Mouse (Mus musculus): ENCODE measurements around the gene Elovl6. TPM values are rescaled to one million over a fixed set of nuclear protein-coding genes. Genes with fewer than 3 reads are reported as not detected.

The Elovl6 gene
- polyA plus RNA-seq, 1 experiment from 2014 or later, result 37.6 TPM

DNA sequence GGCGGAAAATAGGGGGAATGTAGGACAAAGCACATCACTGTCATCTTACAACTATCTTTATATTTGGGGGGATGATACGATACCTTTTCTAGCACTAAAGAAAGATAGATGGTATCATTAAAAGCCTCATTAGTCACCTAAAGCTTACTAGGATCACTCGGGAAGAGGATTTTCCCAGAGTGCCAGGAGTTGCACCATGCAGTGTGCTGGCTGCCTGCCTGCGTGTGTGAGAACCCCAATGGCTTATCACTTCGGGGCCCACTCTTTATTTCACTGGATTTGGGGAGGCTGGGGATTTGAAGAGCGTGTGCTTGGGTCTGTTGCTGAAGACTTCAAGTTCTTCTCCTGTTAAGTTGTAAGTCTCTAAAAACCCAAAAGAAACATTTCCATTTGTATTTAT is 73.8 kb downstream of the Elovl6 start:
- H3K27me3 ChIP-seq (ENCODE audit: control insufficient read depth, insufficient read depth, low read length), result no peaks in the 10 kb centered on the region
- no peak for ATAC-seq (ENCODE audit: insufficient number of reproducible peaks, insufficient read depth, low FRiP score, low read depth)
- H3K9ac ChIP-seq (replicated peaks; ENCODE audit: low read depth, low read length), result no peak overlapping the region
- 0 out of 2 replicates have a peak, but pooled peaks cover 2% of the 10 kb centered on the region for H3K36me3 ChIP-seq (ENCODE audit: control insufficient read depth, insufficient read depth, low read length)
- H3K4me2 ChIP-seq (replicated peaks; ENCODE audit: low read depth, low read length), result no peak overlapping the region
- H3K9me3 ChIP-seq (ENCODE audit: control insufficient read depth, low read depth, low read length), result no peaks in the 10 kb centered on the region
- peaks cover 4% of the 10 kb centered on the region; the same call in 1 of the 2 replicates for H3K4me1 ChIP-seq (ENCODE audit: control insufficient read depth, insufficient read depth, low read length)
- H3K4me3 ChIP-seq (ENCODE audit: low read depth, low read length), result no peak overlapping the region
- peak overlapping the region; percentile 80 for H3K27ac ChIP-seq (ENCODE audit: low read length)
- 59% methylated on average over 6 of the region's 6 CpGs for WGBS

DNA sequence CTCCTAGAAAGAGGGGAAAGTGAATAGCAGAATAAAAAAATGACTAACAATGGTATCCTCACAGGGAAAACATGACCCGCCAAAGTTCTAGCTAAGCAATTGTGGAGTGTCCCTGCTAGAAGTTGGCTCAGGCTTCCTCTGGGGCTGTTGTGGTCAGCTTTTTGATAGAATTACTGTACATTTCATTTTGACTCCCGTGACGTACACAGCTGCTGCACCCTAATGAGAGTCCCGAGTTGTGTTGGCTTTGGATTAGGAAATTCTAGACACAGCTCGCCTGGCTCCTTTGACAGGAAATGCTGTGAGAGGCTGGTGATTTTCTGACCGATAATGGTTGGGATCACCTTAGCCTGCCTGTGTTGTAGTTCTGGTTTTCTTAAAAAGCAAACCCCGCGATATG is 79.5 kb downstream of the Elovl6 start:
- H3K9me3 ChIP-seq (ENCODE audit: control insufficient read depth, low read depth, low read length), result no peaks in the 10 kb centered on the region
- 0 out of 2 replicates have a peak, but pooled peaks cover 2% of the 10 kb centered on the region for H3K36me3 ChIP-seq (ENCODE audit: control insufficient read depth, insufficient read depth, low read length)
- H3K27me3 ChIP-seq (ENCODE audit: control insufficient read depth, insufficient read depth, low read length), result no peaks in the 10 kb centered on the region
- H3K4me3 ChIP-seq (ENCODE audit: low read depth, low read length), result no peak overlapping the region
- WGBS, result 76% methylated on average over 8 of the region's 8 CpGs
- no peak overlapping the region for H3K27ac ChIP-seq (ENCODE audit: low read length)
- H3K4me2 ChIP-seq (replicated peaks; ENCODE audit: low read depth, low read length), result no peak overlapping the region
- H3K9ac ChIP-seq (replicated peaks; ENCODE audit: low read depth, low read length), result no peak overlapping the region
- no peaks in the 10 kb centered on the region for H3K4me1 ChIP-seq (ENCODE audit: control insufficient read depth, insufficient read depth, low read length)
- no peak for ATAC-seq (ENCODE audit: insufficient number of reproducible peaks, insufficient read depth, low FRiP score, low read depth)

DNA sequence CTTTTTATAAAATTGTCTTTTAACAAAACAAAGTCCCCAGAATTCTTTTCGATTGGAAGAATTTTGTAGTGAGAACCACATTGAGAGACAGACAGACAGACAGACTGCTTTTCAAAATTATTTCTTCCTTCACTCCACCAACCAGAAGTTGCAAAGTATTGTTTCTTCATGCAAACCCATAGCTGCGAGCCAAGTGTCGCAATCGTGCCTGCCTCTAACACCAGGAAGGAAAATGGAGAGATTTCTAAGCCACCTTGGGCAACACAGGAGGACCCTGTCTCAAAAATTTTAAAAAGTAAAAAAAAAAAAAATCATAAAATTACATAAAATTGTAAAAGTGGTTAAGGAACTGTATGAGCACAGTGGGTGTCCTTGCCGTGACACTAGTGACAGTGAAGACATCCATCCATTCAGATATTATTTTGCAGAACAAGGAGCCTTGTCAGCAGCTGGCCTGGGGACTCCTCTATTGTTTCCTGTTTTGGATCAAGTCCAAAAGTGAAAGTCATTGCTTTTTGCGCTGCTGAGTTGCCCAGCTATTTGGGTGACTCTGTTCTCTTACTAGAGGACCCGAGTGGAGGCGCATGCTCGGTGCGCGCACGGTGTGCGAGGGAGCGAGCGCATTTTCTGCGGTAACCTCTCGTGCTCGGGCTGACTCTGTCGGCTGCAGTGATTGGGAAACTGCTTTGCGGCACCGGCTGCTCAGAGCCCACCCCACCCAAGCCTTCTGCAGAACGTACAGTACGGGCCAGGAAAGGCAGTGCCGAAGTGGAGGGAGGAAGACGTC is 80.3 kb downstream of the Elovl6 start:
- 0 out of 2 replicates have a peak, but pooled peaks cover 2% of the 10 kb centered on the region for H3K36me3 ChIP-seq (ENCODE audit: control insufficient read depth, insufficient read depth, low read length)
- 80% methylated on average over 25 of the region's 25 CpGs for WGBS
- H3K9me3 ChIP-seq (ENCODE audit: control insufficient read depth, low read depth, low read length), result no peaks in the 10 kb centered on the region
- ATAC-seq (ENCODE audit: insufficient number of reproducible peaks, insufficient read depth, low FRiP score, low read depth), result no peak
- no peak overlapping the region for H3K4me3 ChIP-seq (ENCODE audit: low read depth, low read length)
- no peak overlapping the region for H3K4me2 ChIP-seq (replicated peaks; ENCODE audit: low read depth, low read length)
- no peaks in the 10 kb centered on the region for H3K27me3 ChIP-seq (ENCODE audit: control insufficient read depth, insufficient read depth, low read length)
- H3K27ac ChIP-seq (ENCODE audit: low read length), result no peak overlapping the region
- no peaks in the 10 kb centered on the region for H3K4me1 ChIP-seq (ENCODE audit: control insufficient read depth, insufficient read depth, low read length)
- no peak overlapping the region for H3K9ac ChIP-seq (replicated peaks; ENCODE audit: low read depth, low read length)

DNA sequence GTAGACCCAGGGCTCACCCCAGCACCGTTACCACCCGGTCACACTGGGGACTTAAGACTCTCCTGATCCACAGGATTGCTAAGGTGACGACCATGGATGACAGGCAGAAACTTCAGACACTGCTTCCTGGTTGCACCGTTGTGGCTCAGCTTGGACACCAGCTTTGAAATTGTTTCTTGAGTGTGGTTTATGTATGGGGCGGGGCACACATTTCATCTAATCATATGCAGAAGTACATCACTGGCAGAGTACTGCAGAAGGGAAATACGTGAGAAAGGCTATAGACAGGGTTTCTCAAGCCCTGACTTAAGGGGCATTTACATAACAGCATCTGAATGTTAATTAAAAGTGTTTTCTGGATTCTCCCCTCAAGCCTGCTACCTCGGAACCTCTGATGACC is 81.6 kb downstream of the Elovl6 start:
- no peaks in the 10 kb centered on the region for H3K4me1 ChIP-seq (ENCODE audit: control insufficient read depth, insufficient read depth, low read length)
- H3K36me3 ChIP-seq (ENCODE audit: control insufficient read depth, insufficient read depth, low read length), result no peaks in the 10 kb centered on the region
- ATAC-seq (ENCODE audit: insufficient number of reproducible peaks, insufficient read depth, low FRiP score, low read depth), result no peak
- no peak overlapping the region for H3K27ac ChIP-seq (ENCODE audit: low read length)
- WGBS, result 90% methylated on average over 7 of the region's 7 CpGs
- no peaks in the 10 kb centered on the region for H3K27me3 ChIP-seq (ENCODE audit: control insufficient read depth, insufficient read depth, low read length)
- no peaks in the 10 kb centered on the region for H3K9me3 ChIP-seq (ENCODE audit: control insufficient read depth, low read depth, low read length)
- H3K4me2 ChIP-seq (replicated peaks; ENCODE audit: low read depth, low read length), result no peak overlapping the region
- H3K9ac ChIP-seq (replicated peaks; ENCODE audit: low read depth, low read length), result no peak overlapping the region
- H3K4me3 ChIP-seq (ENCODE audit: low read depth, low read length), result no peak overlapping the region

DNA sequence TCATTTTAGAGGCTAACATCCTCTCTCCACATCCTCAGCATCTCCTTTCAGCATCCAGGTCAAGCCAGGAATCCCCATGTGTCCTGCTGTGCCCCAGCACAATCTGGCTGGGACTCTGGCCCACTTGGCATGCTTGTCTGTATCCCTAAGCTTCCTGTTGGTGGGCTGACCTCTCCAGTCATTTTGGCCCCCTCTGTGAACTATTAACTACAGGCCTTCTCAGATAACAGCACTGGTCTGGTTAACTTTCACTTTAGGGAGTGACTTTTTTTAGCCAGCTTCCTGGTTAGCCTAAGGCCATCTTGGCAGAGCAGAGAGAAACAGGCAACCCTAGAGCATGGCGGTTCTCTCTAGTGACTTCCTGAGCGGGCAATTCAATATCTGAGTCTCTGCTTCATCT is 82.1 kb downstream of the Elovl6 start:
- Histone ChIP-seq H3K4me2 (replicated peaks; ENCODE audit: low read depth, low read length) (no peak overlapping the region), H3K9me3 (ENCODE audit: control insufficient read depth, low read depth, low read length) (no peaks in the 10 kb centered on the region), H3K27me3 (ENCODE audit: control insufficient read depth, insufficient read depth, low read length) (no peaks in the 10 kb centered on the region), H3K27ac (ENCODE audit: low read length) (no peak overlapping the region), H3K36me3 (ENCODE audit: control insufficient read depth, insufficient read depth, low read length) (no peaks in the 10 kb centered on the region), H3K4me1 (ENCODE audit: control insufficient read depth, insufficient read depth, low read length) (no peaks in the 10 kb centered on the region), H3K9ac (replicated peaks; ENCODE audit: low read depth, low read length) (no peak overlapping the region), H3K4me3 (ENCODE audit: low read depth, low read length) (no peak overlapping the region)
- WGBS, result 80% methylated on average over 2 of the region's 2 CpGs
- no peak for ATAC-seq (ENCODE audit: insufficient number of reproducible peaks, insufficient read depth, low FRiP score, low read depth)

DNA sequence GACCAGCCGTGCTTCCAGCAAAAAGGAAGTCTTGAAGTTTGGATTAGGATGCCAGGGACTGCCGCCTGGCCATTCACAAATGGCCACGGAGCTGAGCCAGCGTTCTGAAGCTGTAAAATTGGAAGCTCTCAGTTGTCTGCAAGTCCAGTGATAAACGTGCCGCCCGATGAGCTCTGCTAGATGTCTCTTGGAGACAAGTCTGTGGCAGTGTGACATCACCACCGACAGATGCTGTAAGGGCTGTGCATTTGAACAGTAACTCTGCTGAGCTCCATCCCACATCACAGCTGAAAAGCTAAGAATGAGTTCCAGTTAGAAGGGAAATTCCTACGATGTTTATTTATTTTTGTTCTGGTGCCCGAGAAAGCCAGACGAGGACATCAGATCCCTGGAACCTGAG is 85.3 kb downstream of the Elovl6 start:
- Histone ChIP-seq H3K27me3 (ENCODE audit: control insufficient read depth, insufficient read depth, low read length) (no peaks in the 10 kb centered on the region), H3K9me3 (ENCODE audit: control insufficient read depth, low read depth, low read length) (no peaks in the 10 kb centered on the region), H3K4me2 (replicated peaks; ENCODE audit: low read depth, low read length) (no peak overlapping the region), H3K27ac (ENCODE audit: low read length) (no peak overlapping the region), H3K36me3 (ENCODE audit: control insufficient read depth, insufficient read depth, low read length) (no peaks in the 10 kb centered on the region), H3K9ac (replicated peaks; ENCODE audit: low read depth, low read length) (no peak overlapping the region), H3K4me1 (ENCODE audit: control insufficient read depth, insufficient read depth, low read length) (no peaks in the 10 kb centered on the region), H3K4me3 (ENCODE audit: low read depth, low read length) (no peak overlapping the region)
- 81% methylated on average over 11 of the region's 11 CpGs for WGBS
- no peak for ATAC-seq (ENCODE audit: insufficient number of reproducible peaks, insufficient read depth, low FRiP score, low read depth)

DNA sequence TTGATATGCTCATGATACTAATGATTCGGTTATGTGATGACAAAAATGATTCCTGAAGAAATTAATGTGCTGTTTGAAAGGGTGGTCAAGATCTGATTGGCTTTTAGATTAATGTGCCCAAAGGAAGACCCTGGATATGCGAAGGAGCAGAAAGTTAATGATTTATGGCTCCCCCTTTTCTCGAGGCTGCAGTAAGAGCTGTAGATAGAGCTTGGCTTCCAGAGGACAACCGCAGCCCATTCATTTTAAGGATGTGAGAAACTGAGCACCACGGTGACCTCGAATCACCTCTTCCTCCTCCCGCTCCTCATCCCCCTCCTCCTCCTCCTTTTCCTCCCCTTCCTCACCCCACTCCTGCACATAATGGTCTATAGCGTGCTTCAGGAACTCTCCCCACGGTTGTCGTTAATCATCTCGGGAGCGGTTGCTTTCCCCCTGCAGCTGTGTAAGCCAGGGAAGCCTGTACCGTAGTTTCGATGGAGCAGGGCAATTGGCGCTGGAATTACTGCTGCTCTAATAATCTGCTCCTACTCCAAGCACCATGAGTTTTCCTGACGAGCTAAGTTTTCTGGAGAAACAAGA is 87.1 kb downstream of the Elovl6 start:
- no peaks in the 10 kb centered on the region for H3K36me3 ChIP-seq (ENCODE audit: control insufficient read depth, insufficient read depth, low read length)
- no peak overlapping the region for H3K9ac ChIP-seq (replicated peaks; ENCODE audit: low read depth, low read length)
- H3K4me1 ChIP-seq (ENCODE audit: control insufficient read depth, insufficient read depth, low read length), result no peaks in the 10 kb centered on the region
- no peaks in the 10 kb centered on the region for H3K9me3 ChIP-seq (ENCODE audit: control insufficient read depth, low read depth, low read length)
- no peaks in the 10 kb centered on the region for H3K27me3 ChIP-seq (ENCODE audit: control insufficient read depth, insufficient read depth, low read length)
- WGBS, result 23% methylated on average over 16 of the region's 16 CpGs
- no peak overlapping the region for H3K4me3 ChIP-seq (ENCODE audit: low read depth, low read length)
- ATAC-seq (ENCODE audit: insufficient number of reproducible peaks, insufficient read depth, low FRiP score, low read depth), result no peak
- H3K27ac ChIP-seq (ENCODE audit: low read length), result no peak overlapping the region
- H3K4me2 ChIP-seq (replicated peaks; ENCODE audit: low read depth, low read length), result no peak overlapping the region

DNA sequence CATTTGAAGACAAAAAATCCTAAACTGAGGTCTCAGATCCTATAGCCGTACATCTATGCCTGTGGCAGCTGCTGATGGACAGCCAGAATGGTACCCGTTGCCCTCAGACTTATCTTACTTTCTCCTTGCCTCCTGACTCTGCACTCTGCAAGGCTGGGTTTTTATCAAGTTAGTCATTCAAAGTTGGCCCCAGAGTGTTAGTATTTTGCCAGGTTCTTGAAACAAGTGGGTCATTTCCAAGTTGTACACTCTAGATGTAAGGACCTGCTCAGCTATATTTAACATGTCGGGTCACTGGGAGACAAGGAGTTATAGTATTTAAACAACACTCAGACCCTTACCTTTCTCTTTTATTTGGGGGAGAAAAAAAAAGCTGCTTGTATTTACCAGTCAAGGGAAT is 88.6 kb downstream of the Elovl6 start:
- no peak overlapping the region for H3K4me2 ChIP-seq (replicated peaks; ENCODE audit: low read depth, low read length)
- no peak for ATAC-seq (ENCODE audit: insufficient number of reproducible peaks, insufficient read depth, low FRiP score, low read depth)
- no peaks in the 10 kb centered on the region for H3K9me3 ChIP-seq (ENCODE audit: control insufficient read depth, low read depth, low read length)
- H3K27ac ChIP-seq (ENCODE audit: low read length), result no peak overlapping the region
- no peak overlapping the region for H3K4me3 ChIP-seq (ENCODE audit: low read depth, low read length)
- WGBS, result 87% methylated on average over 3 of the region's 3 CpGs
- no peaks in the 10 kb centered on the region for H3K36me3 ChIP-seq (ENCODE audit: control insufficient read depth, insufficient read depth, low read length)
- no peak overlapping the region for H3K9ac ChIP-seq (replicated peaks; ENCODE audit: low read depth, low read length)
- no peaks in the 10 kb centered on the region for H3K27me3 ChIP-seq (ENCODE audit: control insufficient read depth, insufficient read depth, low read length)
- no peaks in the 10 kb centered on the region for H3K4me1 ChIP-seq (ENCODE audit: control insufficient read depth, insufficient read depth, low read length)

Data from stomach, embryonic 14.5 days (tissue).